Mouse (Mus musculus) neutrophil, adult 83 days (primary cell): ENCODE measurements around the gene Kcnq1. TPM values are rescaled to one million over a fixed set of nuclear protein-coding genes. Genes with fewer than 3 reads are reported as not detected.

Experiments
- total RNA-seq, 2 experiments: library from RNA; stranded (reverse); gene quantifications; one replicate each; pipeline ENCODE4 v1.2.4; 2023

Kcnq1 gene
- total RNA-seq: not detected

DNA sequence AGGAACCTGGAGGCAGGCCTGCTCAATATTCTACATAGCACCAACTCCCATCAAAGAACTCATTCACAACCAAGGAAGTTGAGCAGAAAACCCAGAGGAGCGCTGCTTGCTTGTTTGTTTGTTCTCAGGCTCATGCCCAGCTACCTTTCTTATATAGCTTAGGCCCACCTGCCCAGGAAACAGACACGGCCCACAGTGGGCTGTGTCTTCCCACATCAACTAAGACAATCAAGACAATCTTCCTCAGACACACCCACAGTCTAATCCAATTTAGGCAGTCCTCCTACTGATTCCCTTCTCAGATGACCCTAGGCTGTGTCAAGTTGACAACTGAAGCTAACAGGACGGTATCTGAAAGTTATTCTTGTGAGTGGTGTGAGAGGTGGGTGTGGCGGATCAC, at the start of gene Kcnq1:
Kcnq1 (plus strand) TSS at position 301 of the 400 bp plus-strand sequence.

DNA sequence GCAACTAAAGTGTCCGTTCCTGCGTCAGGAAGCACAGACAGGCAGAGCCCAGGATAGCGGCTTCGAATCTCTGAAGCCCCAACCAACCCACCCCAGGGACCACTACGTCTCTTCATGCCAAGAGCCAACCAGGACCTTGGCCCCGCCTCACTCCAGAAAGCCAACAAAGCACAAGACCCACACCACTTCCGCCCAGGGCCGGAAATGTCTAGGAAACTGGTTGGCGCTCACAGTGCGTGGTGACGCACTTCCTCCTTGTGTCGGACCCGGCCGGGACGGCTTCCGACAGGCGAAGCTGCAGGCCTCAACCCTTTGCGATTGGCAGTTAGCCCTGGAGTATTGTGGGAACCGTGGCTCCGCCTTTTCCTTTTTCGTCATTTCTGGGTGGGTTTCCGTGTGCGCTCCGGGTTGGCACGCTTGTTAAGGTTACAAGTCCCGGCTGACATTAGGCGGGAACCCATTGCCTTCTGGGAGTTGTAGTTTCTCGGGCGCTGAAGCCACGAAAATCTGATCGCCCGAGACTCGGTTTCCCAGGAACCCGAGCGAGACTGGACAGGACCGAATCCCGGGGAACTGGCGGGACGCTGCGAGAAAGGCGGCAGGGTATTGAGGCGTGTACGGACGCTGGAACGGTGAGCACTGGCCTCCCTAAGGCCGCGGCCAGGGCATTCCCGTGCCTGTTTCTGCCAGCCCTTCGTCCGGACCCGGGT, 37.1 kb upstream of the Kcnq1 start, which contains the start of gene Tssc4:
Tssc4 (plus strand) TSS at position 368 of the 710 bp plus-strand sequence.

DNA sequence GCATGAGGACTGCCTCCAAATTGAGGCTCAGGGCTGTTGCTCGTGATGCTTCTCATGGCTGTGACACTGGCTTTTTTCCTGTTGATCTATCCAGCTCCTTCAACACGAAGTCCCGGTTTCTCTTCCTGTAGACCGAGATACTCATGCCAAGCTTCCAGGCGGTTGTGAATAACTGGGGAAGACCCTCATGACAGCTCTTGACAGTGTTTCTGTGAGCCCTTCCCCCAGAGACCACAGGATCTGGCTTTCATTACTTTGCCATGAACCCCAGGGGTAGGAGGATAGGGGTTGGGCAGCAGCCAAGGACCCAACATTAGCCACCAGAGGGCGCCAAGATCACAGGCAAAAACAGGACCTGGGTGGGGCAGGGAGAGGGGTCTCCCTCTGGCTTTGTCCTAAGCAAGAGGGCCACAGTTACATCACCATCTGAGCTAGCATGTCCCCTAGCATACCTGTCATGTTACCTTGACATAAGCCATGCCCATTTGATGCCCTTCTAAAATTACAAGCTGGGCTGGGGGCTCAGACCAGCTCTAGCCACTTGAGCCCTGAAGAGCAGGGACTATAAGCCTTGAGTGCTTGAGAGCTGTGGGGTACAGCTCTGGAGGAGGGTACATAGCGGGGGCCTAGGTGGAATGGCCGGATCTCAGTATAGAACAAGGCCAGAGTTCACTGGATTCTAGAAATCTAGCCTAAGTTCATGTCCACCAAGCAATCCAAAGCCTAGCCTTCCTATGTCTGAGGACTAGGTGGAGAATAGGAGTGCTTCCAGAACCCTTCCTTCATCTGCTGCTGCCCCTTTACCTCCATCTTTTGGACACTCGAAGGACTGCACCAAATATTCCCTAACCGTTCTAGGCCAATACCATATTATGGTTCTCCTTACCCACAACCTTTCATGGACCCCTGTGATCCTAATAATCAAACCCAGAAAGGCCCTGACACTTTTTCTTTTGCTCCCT, 11.3 kb upstream of the Kcnq1 start, which contains the start of gene Trpm5:
Trpm5 (minus strand) TSS at position 51 of the 962 bp plus-strand sequence.

DNA sequence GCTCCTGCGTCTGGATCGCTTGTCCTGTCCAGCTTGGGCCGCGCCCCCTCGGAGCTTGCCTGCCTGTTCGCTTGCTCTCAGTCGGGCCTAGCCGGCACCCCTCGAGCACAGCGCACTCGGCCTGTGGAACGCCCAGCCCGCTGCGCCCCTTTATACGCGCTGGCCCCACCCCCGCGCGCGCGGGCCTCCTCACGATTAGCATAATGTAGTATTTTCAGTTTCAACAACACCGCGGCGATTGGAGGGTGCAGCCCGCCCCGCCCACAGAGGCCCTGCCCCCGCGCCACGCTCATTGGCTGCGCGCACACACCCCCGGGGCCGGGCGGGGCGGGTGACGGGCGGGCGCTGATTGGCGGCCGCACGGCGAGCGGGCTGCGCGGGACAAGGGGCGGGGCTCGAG, 354.7 kb downstream of the Kcnq1 start, which contains the start of gene Cdkn1c:
Cdkn1c (minus strand) TSS at position 177 of the 400 bp plus-strand sequence.

DNA sequence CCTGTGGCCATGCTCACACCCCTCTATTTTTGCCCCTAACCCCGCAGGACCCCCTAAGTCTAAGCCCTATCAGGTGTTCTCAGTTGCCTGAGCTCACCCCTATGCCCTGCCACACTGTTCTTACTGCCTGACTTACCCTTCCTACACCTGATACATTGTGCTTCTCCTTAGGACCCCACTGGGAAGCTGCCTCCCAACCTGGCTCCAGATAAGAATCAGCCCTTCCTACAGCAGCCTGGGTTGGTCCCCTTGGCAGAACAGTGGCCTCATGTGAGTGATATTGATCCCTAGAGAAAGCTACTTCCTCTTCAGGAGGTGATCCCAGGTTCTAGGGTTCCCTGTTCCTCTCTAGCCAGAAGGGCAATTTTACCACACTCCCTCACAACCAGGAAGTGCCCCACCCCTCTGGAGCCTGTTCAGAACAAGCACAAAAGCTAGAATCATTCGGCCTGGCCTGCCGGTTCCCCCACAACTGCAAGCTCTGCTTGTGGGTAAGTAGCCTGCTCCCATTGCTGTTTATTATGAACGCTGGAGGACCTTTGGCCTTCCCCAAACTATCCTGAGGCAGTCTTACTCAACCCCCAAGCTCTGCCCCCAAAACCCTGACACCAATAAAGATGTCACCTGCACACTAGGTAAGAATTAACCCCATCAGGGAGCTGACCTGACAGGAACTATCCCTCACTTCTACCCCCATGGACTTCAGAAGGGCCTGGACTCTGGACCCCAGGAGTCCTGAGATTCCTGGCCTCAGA, 367.4 kb downstream of the Kcnq1 start, which contains the start of gene Slc22a18:
Slc22a18 (plus strand) TSS at position 390 of the 755 bp plus-strand sequence.

Other genes starting within 250 kb of the Kcnq1 start
- not detected for gene Th, start 175.2 kb upstream of the Kcnq1 start, total RNA-seq
- 1 to 10 TPM; 2.4 to 2.5 TPM for gene Ascl2, start 137.1 kb upstream of the Kcnq1 start, total RNA-seq
- gene Tspan32, start 101.3 kb upstream of the Kcnq1 start, total RNA-seq: 10 to 100 TPM; 54.2 to 68.9 TPM
- 10 to 100 TPM; 57.3 to 67.3 TPM for gene Cd81, start 53.6 kb upstream of the Kcnq1 start, total RNA-seq
- 10 to 100 TPM; 17.8 to 18.4 TPM for gene Tssc4, start 37.1 kb upstream of the Kcnq1 start, total RNA-seq
- gene Trpm5, start 11.7 kb upstream of the Kcnq1 start, total RNA-seq: not detected